Mouse (Mus musculus) hindlimb bud, embryonic 11.5 days (tissue): ENCODE data around the gene Ccz1.

Experiments
- DNase-seq: peaks from one replicate; pipeline ENCODE4 v3.0.0-alpha.2; 2012; ENCODE audit warnings: low read depth, low spot score; ENCODE audit errors: extremely low spot score

Gene Ccz1

DNA sequence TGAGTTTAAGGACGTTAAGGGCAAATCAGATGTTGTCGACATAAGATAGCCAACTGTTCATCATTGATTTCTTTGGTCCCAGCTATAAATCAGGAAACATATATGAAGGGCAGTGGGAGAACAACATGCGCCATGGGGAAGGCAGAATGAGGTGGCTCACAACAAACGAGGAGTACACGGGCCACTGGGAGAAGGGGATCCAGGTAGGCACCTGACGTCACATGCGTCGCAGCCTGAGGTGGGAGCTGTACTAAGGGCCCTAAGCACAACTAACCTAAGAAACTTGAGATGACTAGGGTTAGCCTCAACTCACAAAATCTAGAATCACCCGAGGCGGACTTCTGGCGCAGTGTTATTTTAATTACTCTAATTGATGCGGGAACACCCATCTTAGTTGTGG is 66.3 kb downstream of the Ccz1 start:
- DNase-seq: no peak

DNA sequence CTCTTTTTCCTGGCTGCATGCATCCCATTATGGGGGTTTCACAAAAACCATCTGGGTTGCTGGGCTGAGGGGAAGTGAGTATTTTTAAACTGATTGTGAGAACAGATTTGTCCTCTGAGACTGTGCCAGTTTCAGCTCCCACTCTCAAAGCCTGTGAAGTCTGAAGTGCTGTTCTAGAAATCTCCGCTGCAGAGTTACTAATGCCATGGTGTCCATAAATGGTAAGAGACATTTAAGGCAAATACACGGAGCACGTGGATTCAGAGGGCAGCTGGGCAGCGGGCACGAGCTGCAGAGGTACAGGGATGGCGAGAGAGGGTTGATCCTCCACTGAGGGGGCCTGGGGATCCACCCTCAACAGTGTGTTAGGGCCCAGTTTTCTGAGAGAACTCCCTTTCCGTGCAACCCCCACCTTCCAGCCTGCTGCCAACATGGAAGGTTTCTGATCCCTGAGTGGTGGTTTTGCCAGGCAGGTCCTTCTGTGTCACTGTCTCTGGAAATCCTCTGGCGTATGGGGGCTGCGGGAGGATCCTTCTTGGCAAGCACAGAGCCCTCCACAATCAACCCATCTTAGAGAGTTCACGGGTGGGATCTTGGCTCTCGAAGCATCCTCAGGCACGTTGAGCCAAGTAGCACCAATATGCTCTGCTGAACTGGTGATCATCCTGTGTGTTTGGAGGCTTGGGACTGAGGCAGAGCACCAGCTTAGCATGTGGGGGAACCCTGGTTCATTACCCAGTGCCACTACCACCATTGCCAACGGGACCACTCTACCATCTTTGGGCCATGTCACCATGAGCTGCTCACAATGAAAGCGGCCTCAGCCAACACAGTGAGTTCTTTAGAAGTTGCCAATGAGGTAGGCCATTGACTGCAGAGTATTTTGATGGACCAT is 71.2 kb downstream of the Ccz1 start:
- no peak for DNase-seq

DNA sequence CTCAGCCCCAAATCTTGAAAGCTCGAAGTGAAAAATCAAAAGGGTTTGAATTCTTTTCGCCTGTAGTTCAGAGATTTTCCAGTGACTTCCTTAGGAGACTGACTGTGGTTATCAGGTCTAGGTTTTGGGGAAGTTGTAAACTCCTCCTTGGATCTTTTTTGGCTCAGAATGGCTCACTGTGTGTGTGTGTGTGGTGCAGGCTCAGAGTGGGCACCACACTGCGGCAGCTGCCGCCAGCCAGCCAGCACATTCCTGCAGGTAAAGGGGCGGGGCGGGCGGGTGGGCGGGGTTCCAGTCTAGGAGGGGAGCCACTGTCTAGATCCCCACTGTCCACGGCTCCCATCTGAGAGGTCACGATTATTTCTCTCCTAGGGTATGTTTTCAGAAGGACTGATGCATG is 73.1 kb downstream of the Ccz1 start:
- DNase-seq: no peak
